Mouse (Mus musculus) neural tube, embryonic 12.5 days (tissue): Measurements from ENCODE around the gene Mamdc2. TPM values are rescaled to one million over a fixed set of nuclear protein-coding genes. Genes with fewer than 3 reads are reported as not detected.

Experiments
- ATAC-seq: fragments of 200-750 bp; cut with Nextera tagmentation; 2 replicates; pipeline ENCODE4 v1.8.0; 2017; ENCODE audit warnings: low read depth, mild to moderate bottlenecking, moderate TSS enrichment, moderate library complexity; ENCODE audit not compliant: low FRiP score
- H3K27ac ChIP-seq: fragments of 300-500 bp; sonication (generic); 2 replicates; pipeline ENCODE4 v1.5.1; 2016
- H3K27me3 ChIP-seq: fragments of 300-500 bp; sonication (generic); replicated peaks from 2 replicates; pipeline ENCODE4 v1.6.1; 2016; ENCODE audit warnings: mild to moderate bottlenecking
- H3K36me3 ChIP-seq: fragments of 300-500 bp; sonication (generic); 2 replicates; pipeline ENCODE4 v1.6.1; 2016; ENCODE audit warnings: mild to moderate bottlenecking
- H3K4me1 ChIP-seq: fragments of 300-500 bp; sonication (generic); 2 replicates; pipeline ENCODE4 v1.6.1; 2016
- H3K4me2 ChIP-seq: fragments of 300-500 bp; sonication (generic); replicated peaks from 2 replicates; pipeline ENCODE4 v1.6.1; 2016; ENCODE audit warnings: mild to moderate bottlenecking
- H3K4me3 ChIP-seq: fragments of 300-500 bp; sonication (generic); 2 replicates; pipeline ENCODE4 v1.5.1; 2016
- H3K9ac ChIP-seq: fragments of 300-500 bp; sonication (generic); 2 replicates; pipeline ENCODE4 v1.6.1; 2016; ENCODE audit warnings: mild to moderate bottlenecking
- H3K9me3 ChIP-seq: fragments of 300-500 bp; sonication (generic); 2 replicates; pipeline ENCODE4 v1.6.1; 2016; ENCODE audit warnings: mild to moderate bottlenecking
- WGBS: fragments of 180-500 bp; shearing (Covaris S2); methylation state at CpG from one replicate; pipeline ENCODE4 v1.1.7; 2016; 5-methylcytosine and 5-hydroxymethylcytosine counted together
- polyA plus RNA-seq: library from polyadenylated mRNA; unstranded; fragments of >200 nt; fragmentation: Nextera tagmentation; extraction: Ambion mirVana; gene quantifications from 2 replicates; pipeline ENCODE4 v1.2.1, GENCODE M21; 2016

Mamdc2 gene
- polyA plus RNA-seq, 1 experiment from 2014 or later = 2.4 TPM

DNA sequence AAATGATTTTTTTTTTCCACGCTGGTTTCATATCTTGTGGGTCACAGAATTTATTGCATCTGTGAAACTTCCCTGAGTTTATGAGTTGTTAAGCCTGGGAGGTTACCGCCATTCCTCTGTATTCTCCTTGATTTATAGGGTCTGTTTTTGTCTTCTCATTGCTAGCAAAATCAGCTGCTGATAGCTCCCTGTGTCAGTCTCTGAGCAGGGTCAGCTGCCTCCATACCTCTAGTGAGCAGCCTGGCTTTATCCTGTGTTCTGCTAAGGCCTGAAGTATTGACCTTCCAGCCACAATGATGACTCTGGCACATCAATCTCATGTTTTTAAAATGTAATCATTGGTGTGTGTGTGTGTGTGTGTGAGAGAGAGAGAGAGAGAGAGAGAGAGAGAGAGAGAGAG, 98.3 kb downstream of the Mamdc2 start:
- H3K9ac ChIP-seq = no peak overlapping the region
- no peak overlapping the region for H3K27ac ChIP-seq
- no peak for ATAC-seq
- WGBS = 39% methylated on average over 2 of the region's 2 CpGs
- no peaks in the 10 kb centered on the region for H3K9me3 ChIP-seq
- H3K4me1 ChIP-seq = no peaks in the 10 kb centered on the region
- H3K36me3 ChIP-seq = no peaks in the 10 kb centered on the region
- H3K4me3 ChIP-seq = no peak overlapping the region
- no peaks in the 10 kb centered on the region for H3K27me3 ChIP-seq
- H3K4me2 ChIP-seq = no peak overlapping the region

DNA sequence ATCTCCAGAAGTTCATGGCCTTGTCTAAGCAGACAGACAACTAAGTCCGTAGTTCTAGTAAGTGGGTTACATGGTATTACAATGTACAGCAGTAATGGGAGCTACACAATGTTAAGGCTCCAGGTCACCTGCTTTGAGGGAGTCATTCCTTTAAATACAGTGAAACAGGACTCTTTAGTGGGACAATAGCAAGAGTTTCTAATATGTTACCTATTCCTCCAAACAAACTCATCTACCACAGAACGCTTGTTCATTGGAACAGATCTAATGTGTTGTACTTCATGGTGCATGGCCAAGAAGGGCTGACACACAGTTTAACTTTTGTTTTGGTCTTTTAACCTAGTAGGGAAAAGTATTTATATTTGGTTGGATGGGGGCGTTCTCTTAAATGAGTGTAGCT, 105.5 kb downstream of the Mamdc2 start:
- Histone ChIP-seq H3K4me3 (no peak overlapping the region), H3K4me2 (no peak overlapping the region), H3K27me3 (no peaks in the 10 kb centered on the region), H3K9ac (no peak overlapping the region), H3K36me3 (no peaks in the 10 kb centered on the region), H3K9me3 (no peaks in the 10 kb centered on the region), H3K4me1 (no peaks in the 10 kb centered on the region), H3K27ac (no peak overlapping the region)
- 92% methylated on average over 3 of the region's 3 CpGs for WGBS
- ATAC-seq = no peak

DNA sequence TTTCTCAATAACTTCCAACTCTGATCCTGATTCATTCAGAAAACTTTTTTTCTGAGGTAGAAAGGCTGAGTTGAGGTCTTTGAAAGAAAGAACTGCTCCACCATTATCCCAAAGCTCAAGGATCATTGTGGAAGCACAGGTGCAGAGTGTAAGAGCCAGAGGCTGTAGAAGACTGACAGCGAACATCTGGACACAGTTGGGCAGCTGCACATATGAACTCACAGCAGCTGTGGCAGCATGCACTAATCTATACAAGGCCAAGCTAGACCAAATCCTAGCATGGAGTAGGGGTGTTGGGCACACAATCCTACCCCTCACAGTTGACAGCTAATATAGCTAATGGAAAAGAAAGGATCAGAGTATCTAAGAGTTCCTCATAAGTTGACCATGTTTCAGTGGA, 115.4 kb downstream of the Mamdc2 start:
- Histone ChIP-seq H3K27ac (no peak overlapping the region), H3K27me3 (no peaks in the 10 kb centered on the region), H3K9me3 (no peaks in the 10 kb centered on the region), H3K4me3 (no peak overlapping the region), H3K9ac (no peak overlapping the region), H3K4me2 (no peak overlapping the region), H3K4me1 (peaks cover 2% of the 10 kb centered on the region; the same call in 1 of the 2 replicates), H3K36me3 (no peaks in the 10 kb centered on the region)
- 92% methylated on average over 1 of the region's 1 CpGs for WGBS
- ATAC-seq = no peak

DNA sequence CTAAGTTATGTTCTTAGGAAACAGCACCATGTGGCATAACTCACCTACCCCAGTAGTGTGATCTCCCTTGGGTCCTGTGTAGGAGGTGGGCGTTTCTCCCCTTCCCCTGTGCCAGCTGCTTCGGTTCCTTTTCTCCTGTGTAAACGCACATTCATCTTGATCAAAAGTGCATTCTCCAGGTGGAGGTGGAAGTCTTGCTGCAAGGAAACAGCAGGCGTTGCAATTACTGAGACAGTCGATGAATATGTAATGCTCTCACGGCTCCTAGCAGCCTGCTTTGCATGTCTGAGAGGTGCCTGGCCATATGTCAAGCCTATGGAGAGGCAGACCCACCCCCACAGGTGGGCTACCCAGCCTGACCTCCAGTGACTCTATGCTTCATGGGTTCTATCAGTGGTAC, 117.4 kb downstream of the Mamdc2 start:
- H3K4me2 ChIP-seq = no peak overlapping the region
- no peaks in the 10 kb centered on the region for H3K36me3 ChIP-seq
- no peak for ATAC-seq
- no peak overlapping the region for H3K27ac ChIP-seq
- no peak overlapping the region for H3K9ac ChIP-seq
- H3K4me3 ChIP-seq = no peak overlapping the region
- H3K4me1 ChIP-seq = peaks cover 2% of the 10 kb centered on the region; the same call in 1 of the 2 replicates
- no peaks in the 10 kb centered on the region for H3K27me3 ChIP-seq
- H3K9me3 ChIP-seq = no peaks in the 10 kb centered on the region
- WGBS = 38% methylated on average over 6 of the region's 6 CpGs

DNA sequence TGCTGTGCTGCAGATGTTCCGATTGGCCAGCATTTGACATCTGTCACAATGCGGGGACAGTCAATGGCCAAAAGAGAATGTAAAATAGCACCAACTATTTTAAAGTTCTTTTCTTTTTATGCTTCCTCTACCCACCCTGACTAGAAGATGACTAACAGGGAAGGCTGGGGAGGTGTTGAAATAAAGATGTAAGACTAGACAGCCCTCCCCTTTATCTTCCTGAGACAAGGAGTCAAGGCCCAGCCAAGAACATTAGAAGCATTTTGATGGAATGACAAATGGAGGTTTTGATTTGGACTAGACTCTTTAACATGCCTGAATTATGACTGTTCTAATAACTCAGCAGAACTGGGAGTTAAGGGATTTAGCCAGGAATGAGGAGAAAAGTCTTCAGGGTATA, 118.9 kb downstream of the Mamdc2 start:
- no peak for ATAC-seq
- H3K4me3 ChIP-seq = no peak overlapping the region
- H3K4me2 ChIP-seq = no peak overlapping the region
- WGBS = 89% methylated on average over 2 of the region's 2 CpGs
- H3K9me3 ChIP-seq = no peaks in the 10 kb centered on the region
- H3K27me3 ChIP-seq = no peaks in the 10 kb centered on the region
- H3K9ac ChIP-seq = no peak overlapping the region
- no peak overlapping the region for H3K27ac ChIP-seq
- no peaks in the 10 kb centered on the region for H3K36me3 ChIP-seq
- H3K4me1 ChIP-seq = peaks cover 2% of the 10 kb centered on the region; the same call in 1 of the 2 replicates

DNA sequence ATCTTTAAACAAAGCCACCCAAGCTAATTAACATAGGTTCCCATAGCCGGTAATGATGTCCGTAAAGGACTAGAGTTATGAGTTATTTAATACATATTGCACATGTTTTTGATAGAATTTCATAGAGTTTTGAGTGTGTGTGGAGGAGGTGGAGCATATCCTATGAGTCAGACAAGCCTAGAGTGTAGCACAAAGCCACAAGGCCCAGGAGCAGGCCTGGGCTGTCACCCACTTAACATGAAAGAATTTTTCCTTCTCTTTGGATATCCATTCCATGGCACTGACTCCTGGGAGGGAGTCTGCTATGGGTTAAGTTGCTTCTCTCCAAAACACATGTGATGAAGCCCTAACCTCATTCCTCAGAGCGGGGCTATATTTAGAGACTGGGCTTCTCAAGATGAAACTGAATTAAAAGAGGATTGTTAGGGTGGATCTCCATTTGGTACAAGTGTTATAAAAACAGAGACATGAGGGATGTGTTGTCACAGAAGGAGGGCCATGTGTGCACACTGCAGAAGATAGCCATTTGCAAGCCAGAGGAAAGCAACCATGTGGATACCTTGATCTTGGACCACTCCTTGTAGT, 121.1 kb downstream of the Mamdc2 start:
- no peaks in the 10 kb centered on the region for H3K36me3 ChIP-seq
- H3K27me3 ChIP-seq = no peaks in the 10 kb centered on the region
- H3K4me3 ChIP-seq = no peak overlapping the region
- WGBS = 98% methylated on average over 3 of the region's 3 CpGs
- H3K4me2 ChIP-seq = no peak overlapping the region
- H3K27ac ChIP-seq = no peak overlapping the region
- no peak for ATAC-seq
- peaks cover 2% of the 10 kb centered on the region; the same call in 1 of the 2 replicates for H3K4me1 ChIP-seq
- H3K9me3 ChIP-seq = no peaks in the 10 kb centered on the region
- H3K9ac ChIP-seq = no peak overlapping the region

DNA sequence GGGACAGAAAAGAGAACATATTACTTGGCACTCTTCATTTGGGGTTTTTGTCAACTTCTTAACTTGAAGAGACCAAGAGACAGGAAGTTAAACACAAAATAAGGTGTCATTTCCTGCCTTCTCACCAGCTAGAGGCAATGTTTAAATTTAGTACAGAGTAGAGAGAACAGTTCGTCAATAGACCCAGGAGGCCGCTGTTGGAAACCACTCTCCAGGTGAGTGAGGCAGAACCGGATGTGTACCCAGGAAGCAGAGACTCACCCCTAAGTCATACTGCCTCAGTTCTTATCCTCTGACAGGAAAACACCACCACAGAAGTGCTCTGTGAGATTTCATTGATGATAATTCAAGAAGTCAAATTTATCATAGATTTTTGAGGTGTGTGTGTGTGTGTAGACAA, 125.1 kb downstream of the Mamdc2 start:
- Histone ChIP-seq H3K9ac (no peak overlapping the region), H3K4me3 (no peak overlapping the region), H3K4me1 (no peaks in the 10 kb centered on the region), H3K36me3 (no peaks in the 10 kb centered on the region), H3K9me3 (no peaks in the 10 kb centered on the region), H3K27me3 (no peaks in the 10 kb centered on the region), H3K4me2 (no peak overlapping the region), H3K27ac (no peak overlapping the region)
- ATAC-seq = no peak
- 88% methylated on average over 3 of the region's 3 CpGs for whole genome bisulfite sequencing

DNA sequence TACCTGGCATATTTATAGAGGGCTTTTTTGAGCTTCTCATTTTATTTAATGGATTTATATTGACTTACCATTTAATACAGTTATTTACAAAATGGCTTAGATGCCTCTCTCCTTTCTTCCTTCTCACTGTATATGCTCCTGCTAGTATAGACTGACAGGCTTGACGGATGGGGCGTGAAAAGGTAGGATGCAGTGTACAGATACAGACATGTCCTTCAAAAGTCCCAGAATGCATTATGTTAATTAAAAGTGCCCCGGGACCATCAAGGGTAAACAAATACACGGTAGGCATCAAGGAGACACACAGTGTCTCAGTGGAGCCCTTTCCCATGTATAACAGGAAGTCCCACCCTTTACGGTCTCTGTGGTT, 130.3 kb downstream of the Mamdc2 start:
- Histone ChIP-seq H3K27me3 (no peaks in the 10 kb centered on the region), H3K27ac (no peak overlapping the region), H3K9ac (no peak overlapping the region), H3K4me1 (no peaks in the 10 kb centered on the region), H3K36me3 (no peaks in the 10 kb centered on the region), H3K4me2 (no peak overlapping the region), H3K4me3 (no peak overlapping the region), H3K9me3 (no peaks in the 10 kb centered on the region)
- ATAC-seq = peak; percentile 53; the same call in 1 of the 2 replicates
- 84% methylated on average over 5 of the region's 5 CpGs for WGBS

DNA sequence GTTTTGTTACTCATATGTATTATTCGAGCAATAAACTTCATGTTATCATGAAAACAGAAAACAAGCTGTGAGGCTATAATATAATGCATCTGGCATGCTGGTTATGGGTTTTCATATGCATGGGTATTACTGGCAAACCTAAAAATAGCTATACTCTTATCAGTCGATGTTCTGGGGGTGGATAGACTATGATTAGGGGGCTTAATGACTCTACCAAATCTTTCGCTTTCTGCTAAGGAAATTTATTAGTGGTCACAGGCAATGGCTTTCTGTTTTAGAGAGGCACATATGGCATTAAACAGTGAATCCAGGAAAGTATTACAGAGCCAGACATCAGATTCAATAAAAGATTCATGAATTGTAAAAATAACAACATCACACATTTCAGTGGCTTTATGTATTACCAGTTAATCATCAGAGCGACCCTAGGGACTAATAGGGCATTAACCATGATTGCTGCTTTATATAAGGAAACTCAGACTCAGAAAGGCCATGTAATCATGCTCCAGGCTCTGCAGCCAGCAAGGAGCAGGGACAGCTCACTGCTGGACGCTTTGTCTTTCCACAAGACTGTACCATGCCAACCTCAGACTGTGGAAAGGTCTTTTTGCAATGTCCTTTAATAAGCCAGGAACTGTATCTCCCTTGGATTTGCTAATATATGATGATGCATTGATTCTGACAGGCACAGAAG, 130.8 kb downstream of the Mamdc2 start:
- Histone ChIP-seq H3K36me3 (no peaks in the 10 kb centered on the region), H3K27ac (no peak overlapping the region), H3K9me3 (no peaks in the 10 kb centered on the region), H3K4me3 (no peak overlapping the region), H3K4me2 (no peak overlapping the region), H3K9ac (no peak overlapping the region), H3K27me3 (no peaks in the 10 kb centered on the region), H3K4me1 (no peaks in the 10 kb centered on the region)
- WGBS = 64% methylated on average over 5 of the region's 5 CpGs
- peak; percentile 77 for ATAC-seq

DNA sequence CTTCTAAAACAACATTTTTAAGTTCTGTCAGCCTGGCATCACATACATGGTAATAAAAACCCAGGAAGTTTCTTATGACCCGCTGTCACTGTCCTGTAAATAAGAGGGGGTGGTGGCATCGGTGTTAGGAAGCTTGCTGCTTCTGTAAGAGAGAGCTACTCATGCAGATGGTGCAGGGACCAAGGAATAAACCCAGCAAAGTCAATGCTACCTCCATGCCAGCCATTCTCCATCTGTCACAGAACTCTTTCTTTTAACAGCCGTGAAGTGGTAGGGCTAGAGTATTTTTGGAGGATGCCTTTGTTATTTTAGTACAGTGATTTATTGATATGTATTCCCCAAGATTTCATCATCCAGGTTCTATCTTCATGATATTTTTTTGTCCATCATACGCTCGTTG, 131.4 kb downstream of the Mamdc2 start:
- no peaks in the 10 kb centered on the region for H3K36me3 ChIP-seq
- H3K9ac ChIP-seq = no peak overlapping the region
- H3K4me1 ChIP-seq = no peaks in the 10 kb centered on the region
- no peaks in the 10 kb centered on the region for H3K27me3 ChIP-seq
- 82% methylated on average over 5 of the region's 5 CpGs for WGBS
- H3K27ac ChIP-seq = no peak overlapping the region
- no peak overlapping the region for H3K4me2 ChIP-seq
- no peak overlapping the region for H3K4me3 ChIP-seq
- H3K9me3 ChIP-seq = no peaks in the 10 kb centered on the region
- ATAC-seq = no peak

DNA sequence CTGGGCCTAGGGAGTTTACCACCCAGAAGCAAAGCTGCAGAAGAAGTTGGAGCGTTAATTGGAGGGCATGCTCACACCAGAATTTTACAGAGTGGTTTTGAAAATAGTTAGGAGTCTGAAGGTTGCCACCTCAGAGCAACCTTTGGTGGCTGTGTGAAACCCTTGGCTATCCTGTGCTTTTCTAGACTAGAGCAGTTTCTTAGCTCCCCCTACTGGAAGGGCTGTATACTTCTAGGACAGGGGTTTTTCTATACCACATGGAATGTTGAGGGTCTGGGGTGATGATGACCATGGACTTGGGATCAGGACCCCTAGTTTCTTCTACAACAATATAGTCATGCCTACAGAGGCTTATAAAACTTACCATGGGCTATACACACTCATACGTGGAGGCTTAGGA, 138.3 kb downstream of the Mamdc2 start:
- no peak for ATAC-seq
- Histone ChIP-seq H3K4me2 (no peak overlapping the region), H3K27me3 (no peaks in the 10 kb centered on the region), H3K9ac (no peak overlapping the region), H3K9me3 (no peaks in the 10 kb centered on the region), H3K27ac (no peak overlapping the region), H3K4me1 (no peaks in the 10 kb centered on the region), H3K4me3 (no peak overlapping the region), H3K36me3 (no peaks in the 10 kb centered on the region)
- 95% methylated on average over 2 of the region's 2 CpGs for WGBS

DNA sequence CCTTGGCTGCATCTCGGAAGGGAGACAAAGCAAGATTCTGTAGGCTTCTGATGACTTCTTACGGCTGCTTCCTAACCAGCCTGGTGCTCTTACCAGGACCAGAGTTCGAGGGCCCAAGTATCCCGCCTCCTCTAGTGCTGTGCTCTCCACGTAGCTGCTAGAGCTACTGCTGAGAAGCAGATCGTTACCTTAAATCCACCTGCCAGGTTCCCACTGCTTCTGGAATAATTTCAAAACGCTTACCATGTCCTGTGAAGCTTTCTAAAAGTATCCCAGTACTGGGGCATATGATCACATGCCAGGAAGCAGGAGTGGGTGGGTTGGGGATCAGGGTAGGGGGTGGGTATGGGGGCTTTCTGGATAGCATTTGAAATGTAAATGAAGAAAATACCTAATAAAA, 141.6 kb downstream of the Mamdc2 start:
- no peaks in the 10 kb centered on the region for H3K36me3 ChIP-seq
- H3K27me3 ChIP-seq = no peaks in the 10 kb centered on the region
- no peaks in the 10 kb centered on the region for H3K4me1 ChIP-seq
- no peak overlapping the region for H3K4me3 ChIP-seq
- no peak for ATAC-seq
- no peak overlapping the region for H3K27ac ChIP-seq
- WGBS = 86% methylated on average over 7 of the region's 7 CpGs
- no peak overlapping the region for H3K4me2 ChIP-seq
- no peaks in the 10 kb centered on the region for H3K9me3 ChIP-seq
- no peak overlapping the region for H3K9ac ChIP-seq

DNA sequence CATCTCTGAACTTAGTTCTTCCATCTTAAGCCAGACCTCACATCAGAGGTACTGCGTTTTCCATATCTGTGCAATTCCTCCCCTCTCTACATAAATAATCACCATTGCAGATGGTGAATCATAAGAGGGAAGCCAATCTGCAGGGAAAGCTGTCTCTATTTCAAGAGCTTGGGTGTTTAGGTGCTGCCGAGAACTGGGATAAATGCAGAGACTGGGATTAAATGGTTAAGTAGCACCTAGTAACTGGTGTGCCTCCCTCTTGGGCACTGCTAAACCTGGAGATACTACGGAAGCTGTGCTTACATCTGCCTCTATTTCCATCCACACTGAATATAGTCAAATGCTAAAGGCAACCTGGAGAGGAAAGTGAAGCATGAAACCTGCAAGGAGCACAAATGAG, 148.3 kb downstream of the Mamdc2 start:
- Histone ChIP-seq H3K27ac (no peak overlapping the region), H3K9ac (no peak overlapping the region), H3K27me3 (no peaks in the 10 kb centered on the region), H3K4me1 (no peaks in the 10 kb centered on the region), H3K4me2 (no peak overlapping the region), H3K4me3 (no peak overlapping the region), H3K36me3 (no peaks in the 10 kb centered on the region), H3K9me3 (no peaks in the 10 kb centered on the region)
- 96% methylated on average over 3 of the region's 3 CpGs for WGBS
- no peak for ATAC-seq
